Mouse (Mus musculus) spleen, adult 2 months (tissue): ENCODE measurements around the gene Uqcrh.

Experiments
- CTCF ChIP-seq: fragments of 200-500 bp; IDR thresholded peaks from 2 replicates; pipeline ENCODE4 v1.5.1; 2011; ENCODE audit warnings: mild to moderate bottlenecking, inconsistent platforms; ENCODE audit not compliant: insufficient read depth, insufficient read length, insufficient replicate concordance; ENCODE audit errors: extremely low read depth
- POLR2A ChIP-seq: fragments of 200-500 bp; IDR thresholded peaks from 2 replicates; pipeline ENCODE4 v1.6.1; 2011; ENCODE audit warnings: low read depth, low read length, inconsistent platforms

DNA sequence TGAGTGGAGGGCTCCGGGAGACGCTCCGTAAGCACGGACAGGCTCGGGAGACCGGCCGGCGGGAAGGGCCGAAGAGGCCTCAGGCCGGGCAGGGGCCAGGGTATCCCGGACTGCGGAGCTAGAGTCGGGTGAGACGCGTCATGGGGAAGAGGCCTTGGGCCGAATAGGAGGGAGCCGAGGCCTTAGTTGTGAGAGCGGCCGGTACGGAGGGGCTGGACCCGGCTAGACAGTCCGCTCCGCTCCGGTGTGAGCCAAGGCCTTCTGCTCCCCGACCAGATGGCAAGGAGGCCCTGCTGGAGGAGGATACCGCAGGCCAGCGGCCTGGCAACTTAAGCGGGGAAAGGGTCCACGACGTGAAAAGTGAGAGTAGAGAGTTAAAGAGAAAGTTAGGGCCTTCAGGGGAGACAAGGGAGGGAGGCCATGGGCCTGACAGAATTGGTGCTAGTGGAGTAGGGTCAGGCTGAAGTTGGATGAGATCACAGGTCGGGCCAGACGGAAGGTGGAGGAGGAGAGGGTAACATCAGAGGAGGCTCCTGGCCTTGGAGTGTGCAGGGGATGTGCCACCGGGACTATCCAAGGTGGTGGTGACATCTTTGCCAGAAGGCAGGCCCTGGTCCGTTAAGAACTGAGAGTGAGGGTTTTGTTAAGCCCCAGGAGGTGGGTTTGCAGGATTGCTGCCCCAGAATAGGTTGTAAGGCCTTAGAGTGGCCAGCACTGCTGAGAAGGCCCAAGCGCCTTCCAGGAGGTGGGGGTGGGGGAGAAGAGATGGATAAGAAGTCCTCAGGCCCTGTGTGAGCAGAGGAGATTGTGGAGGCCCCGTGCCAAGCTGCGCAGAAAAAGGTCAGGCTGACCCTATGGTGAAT is 1.7 kb upstream of the Uqcrh start:
- TF ChIP-seq POLR2A (no peak), CTCF (no peak)
